Mouse (Mus musculus): Measurements from ENCODE around the gene Cryba4.

DNA sequence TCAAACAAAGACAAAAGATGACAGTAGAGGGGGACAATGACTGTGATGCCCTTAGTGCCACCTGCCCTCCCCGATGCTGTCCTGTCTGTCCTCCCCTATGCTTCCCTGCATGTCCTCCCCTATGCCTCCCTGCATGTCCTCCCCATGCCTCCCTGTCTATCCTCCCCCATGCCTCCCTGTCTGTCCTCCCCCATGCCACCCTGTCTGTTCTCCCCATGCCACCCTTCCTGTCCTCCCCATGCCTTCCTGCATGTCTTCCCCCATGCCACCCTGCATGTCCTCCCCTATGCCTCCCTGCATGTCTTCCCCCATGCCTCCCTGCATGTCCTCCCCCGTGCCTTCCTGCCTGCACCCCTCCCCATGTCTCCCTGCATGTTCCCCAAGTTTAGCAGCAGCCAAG lies 47.8 kb upstream of the Cryba4 start:
- TF ChIP-seq POLR2A (IDR thresholded peaks at IDR 0.05; ENCODE audit: borderline replicate concordance, insufficient read depth, low read length), result no peak
- no peak for TF ChIP-seq CTCF (IDR thresholded peaks at IDR 0.05; ENCODE audit: borderline replicate concordance, insufficient read depth, low read depth, low read length)
